Mouse (Mus musculus) small intestine, adult 2 months (tissue): ENCODE results near the gene Yipf1.

Source experiments
- CTCF ChIP-seq: fragments of 200-500 bp; IDR thresholded peaks from 2 replicates; pipeline ENCODE4 v1.5.1; 2012; ENCODE audit warnings: low read depth, mild to moderate bottlenecking, control low read depth, inconsistent platforms, low read length, moderate library complexity, mixed read lengths; ENCODE audit not compliant: insufficient replicate concordance, insufficient read length; ENCODE audit errors: extremely low read depth
- POLR2A ChIP-seq: fragments of 200-500 bp; IDR thresholded peaks from 2 replicates; pipeline ENCODE4 v1.6.1; 2012; ENCODE audit warnings: low read depth, mild to moderate bottlenecking, control low read depth, inconsistent platforms, low read length, moderate library complexity

- TF ChIP-seq CTCF, result no peak
- no peak for TF ChIP-seq POLR2A
Observed at GRCm38 (mm10) chr4:107354126-107354525, 40.0 kb downstream of the Yipf1 start.
